In the genomic region with DNA sequence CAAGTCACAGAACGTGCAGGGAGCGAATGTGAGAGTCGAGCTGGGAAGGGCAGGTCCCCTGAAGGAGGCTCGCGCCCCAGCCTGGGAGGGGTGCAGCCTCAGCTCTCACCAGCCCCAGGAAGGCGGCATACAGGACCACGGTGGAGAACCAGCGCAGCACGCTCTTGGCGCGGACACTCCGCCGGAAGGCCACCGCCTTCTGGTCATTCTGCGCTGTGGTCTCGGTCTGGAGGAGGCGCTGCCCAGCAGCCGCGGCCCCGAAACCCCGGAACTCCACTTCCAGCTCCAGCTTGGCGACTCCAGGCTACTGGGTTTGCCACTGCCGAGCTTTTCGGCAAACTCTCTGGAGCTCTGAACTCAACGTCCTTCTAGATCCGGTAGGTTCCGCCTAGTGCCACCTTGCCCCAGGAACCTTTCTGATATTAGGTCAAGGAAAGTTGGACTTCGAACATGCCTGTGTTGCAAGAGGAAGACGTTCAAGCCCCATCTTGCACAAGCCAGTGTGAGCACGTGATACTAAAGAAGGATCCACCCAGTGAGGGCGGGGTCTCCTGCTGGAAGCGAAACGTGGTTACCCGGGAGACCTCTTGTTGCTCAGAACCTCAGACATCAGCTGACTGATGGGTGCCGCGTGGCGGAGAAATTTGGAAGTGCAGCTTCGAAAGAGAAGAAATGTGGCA, we compare ENCODE assay signal across 8 mouse cellular contexts. TPM values are rescaled to one million over a fixed set of nuclear protein-coding genes. Genes with fewer than 3 reads are reported as not detected.
DNase-seq lines count a peak whose midpoint lies in the region; ATAC-seq lines count a peak whose summit lies in the region.

A gene (minus strand): TSS at position 393 of the 680 bp plus-strand sequence.

- peak; percentile 100 for ATAC-seq in inflammation-experienced regulatory T-cells, adult 6 months
- ATAC-seq in megakaryocyte-erythroid progenitor cell, adult 5-6 weeks (replicated peaks; ENCODE audit: low FRiP score, low TSS enrichment, poor library complexity, severe bottlenecking), result peak; percentile 99

- intact Hi-C loops in gastrocnemius, postnatal 14 days (cut with DNase I; ENCODE audit: low total_unique reads), result no loop called here
- intact Hi-C loops in left cerebral cortex, postnatal 10 days (cut with DNase I), result loop anchor here (2.0 to 5.0 kb wide), 2 partner anchors 252 to 789 kb away; no protein-coding TSS in a partner anchor

- peak; percentile 96 to 99 for DNase-seq in adrenal gland, adult (ENCODE audit: inconsistent age in 2 of 2, low spot score in 1 of 2)
- peak; percentile 98 for DNase-seq in embryo, embryonic 10.5 days (ENCODE audit: low spot score)
- DNase-seq in gastrocnemius, postnatal 14 days, result peak; percentile 95
- peak; percentile 92 to 95 for DNase-seq in left cerebral cortex, postnatal 10 days (ENCODE audit: extremely low spot score in 1 of 2, low spot score in 2 of 2)
- peak; percentile 87 for DNase-seq in right cerebral cortex, postnatal 25 days
- DNase-seq in urinary bladder, postnatal 4 days (ENCODE audit: low spot score in 2 of 2), result peak; percentile 90 to 93

RNA-seq across cellular contexts. Expression of the gene that starts here (rescaled TPM):
- total RNA-seq in gastrocnemius, postnatal 14 days (2021), result 1 to 10 TPM; 3.0 to 6.2 TPM
- not detected for polyA plus RNA-seq in inflammation-experienced regulatory T-cells, adult 6 months (2017; shearing (Covaris generic))
- total RNA-seq in left cerebral cortex, postnatal 10 days (2021), result under 1 TPM in 1 of 2 experiments, not detected in 1; 0.30 TPM
- not detected in 2 replicates for total RNA-seq in megakaryocyte-erythroid progenitor cell, adult 5-6 weeks (2014; fragmentation: Nextera tagmentation)
- not detected in 2 replicates for total RNA-seq in megakaryocyte-erythroid progenitor cell, adult 5-6 weeks (2017)

Comparison
In these comparisons a context has a peak if more than half of its experiments do, and no peak if none do; other contexts are left out.
1. Peak in every context shown above with its lines: DNase-seq and ATAC-seq.
2. Peak in ATAC-seq in inflammation-experienced regulatory T-cells, adult 6 months; RNA of the gene not detected or under 1 TPM.
3. Peak in DNase-seq in left cerebral cortex, postnatal 10 days; RNA of the gene not detected or under 1 TPM.
4. Peak in ATAC-seq in megakaryocyte-erythroid progenitor cell, adult 5-6 weeks; RNA of the gene not detected or under 1 TPM.